Mouse (Mus musculus): ENCODE results near the gene Smarcd2. TPM values are rescaled to one million over a fixed set of nuclear protein-coding genes. Genes with fewer than 3 reads are reported as not detected.

Gene Smarcd2
- polyA plus RNA-seq, 1 experiment from 2014 or later = 12.4 TPM

- Histone ChIP-seq H3K9ac (replicated peaks; ENCODE audit: low read depth, low read length) (no peak overlapping the region), H3K9me3 (ENCODE audit: control insufficient read depth, low read length) (no peaks in the 10 kb centered on the region), H3K4me3 (replicated peaks; ENCODE audit: low read length) (no peak overlapping the region), H3K4me2 (ENCODE audit: low read length) (no peak overlapping the region), H3K27ac (ENCODE audit: low read length) (no peak overlapping the region), H3K4me1 (replicated peaks; ENCODE audit: control insufficient read depth, insufficient read depth, low read length) (no peaks in the 10 kb centered on the region; the same call in 1 of the 2 replicates), H3K36me3 (ENCODE audit: control insufficient read depth, insufficient read depth) (no peaks in the 10 kb centered on the region), H3K27me3 (replicated peaks; ENCODE audit: control insufficient read depth, insufficient read depth, low read length) (no peaks in the 10 kb centered on the region)
- 72% methylated on average over 8 of the region's 8 CpGs for WGBS
- ATAC-seq = no peak
Observed at GRCm38 (mm10) chr11:106284126-106284525, 11.4 kb upstream of the Smarcd2 start.

GRCm38 (mm10) chr11:106283371-106283770 is 10.6 kb upstream of the Smarcd2 start:
- no peak for ATAC-seq
- WGBS = 81% methylated on average over 4 of the region's 4 CpGs
- H3K4me3 ChIP-seq (replicated peaks; ENCODE audit: low read length) = no peak overlapping the region
- H3K9me3 ChIP-seq (ENCODE audit: control insufficient read depth, low read length) = no peaks in the 10 kb centered on the region
- H3K27ac ChIP-seq (ENCODE audit: low read length) = no peak overlapping the region
- H3K4me2 ChIP-seq (ENCODE audit: low read length) = no peak overlapping the region
- no peaks in the 10 kb centered on the region for H3K36me3 ChIP-seq (ENCODE audit: control insufficient read depth, insufficient read depth)
- H3K27me3 ChIP-seq (replicated peaks; ENCODE audit: control insufficient read depth, insufficient read depth, low read length) = no peaks in the 10 kb centered on the region
- H3K9ac ChIP-seq (replicated peaks; ENCODE audit: low read depth, low read length) = no peak overlapping the region
- no peaks in the 10 kb centered on the region; the same call in 1 of the 2 replicates for H3K4me1 ChIP-seq (replicated peaks; ENCODE audit: control insufficient read depth, insufficient read depth, low read length)

- 87% methylated on average over 6 of the region's 6 CpGs for WGBS
- no peaks in the 10 kb centered on the region for H3K36me3 ChIP-seq (ENCODE audit: control insufficient read depth, insufficient read depth)
- ATAC-seq = no peak
Observed at GRCm38 (mm10) chr11:106282452-106282851, 9.7 kb upstream of the Smarcd2 start.

GRCm38 (mm10) chr11:106276454-106276853 is 3.7 kb upstream of the Smarcd2 start, which contains the start of gene Tcam1:
Tcam1 (plus strand) TSS chr11:106276672.
- Histone ChIP-seq H3K9ac (replicated peaks; ENCODE audit: low read depth, low read length) (no peak within 1 kb of the TSS; the same call in 1 of the 2 replicates), H3K27me3 (replicated peaks; ENCODE audit: control insufficient read depth, insufficient read depth, low read length) (no peaks in the 10 kb centered on the region), H3K4me3 (replicated peaks; ENCODE audit: low read length) (peak within 1 kb of the TSS; percentile 24), H3K36me3 (ENCODE audit: control insufficient read depth, insufficient read depth) (no peaks in the 10 kb centered on the region), H3K27ac (ENCODE audit: low read length) (no peak within 1 kb of the TSS), H3K4me1 (replicated peaks; ENCODE audit: control insufficient read depth, insufficient read depth, low read length) (peaks cover 15% of the 10 kb centered on the region), H3K9me3 (ENCODE audit: control insufficient read depth, low read length) (no peaks in the 10 kb centered on the region), H3K4me2 (ENCODE audit: low read length) (peak within 1 kb of the TSS; percentile 53)
- ATAC-seq = peak; percentile 60
- 10% methylated on average over 25 of the region's 25 CpGs for WGBS

More at GRCm38 (mm10) chr11:106282452-106282851, 9.7 kb upstream of the Smarcd2 start:
- no peaks in the 10 kb centered on the region for H3K9me3 ChIP-seq (ENCODE audit: control insufficient read depth, low read length)
- no peaks in the 10 kb centered on the region; the same call in 1 of the 2 replicates for H3K4me1 ChIP-seq (replicated peaks; ENCODE audit: control insufficient read depth, insufficient read depth, low read length)
- H3K4me2 ChIP-seq (ENCODE audit: low read length) = no peak overlapping the region
- H3K9ac ChIP-seq (replicated peaks; ENCODE audit: low read depth, low read length) = no peak overlapping the region
- no peaks in the 10 kb centered on the region for H3K27me3 ChIP-seq (replicated peaks; ENCODE audit: control insufficient read depth, insufficient read depth, low read length)
- H3K27ac ChIP-seq (ENCODE audit: low read length) = no peak overlapping the region
- no peak overlapping the region for H3K4me3 ChIP-seq (replicated peaks; ENCODE audit: low read length)

- Histone ChIP-seq H3K4me1 (replicated peaks; ENCODE audit: control insufficient read depth, insufficient read depth, low read length) (peaks cover 22% of the 10 kb centered on the region), H3K27ac (ENCODE audit: low read length) (no peak overlapping the region), H3K27me3 (replicated peaks; ENCODE audit: control insufficient read depth, insufficient read depth, low read length) (no peaks in the 10 kb centered on the region), H3K36me3 (ENCODE audit: control insufficient read depth, insufficient read depth) (no peaks in the 10 kb centered on the region), H3K9me3 (ENCODE audit: control insufficient read depth, low read length) (no peaks in the 10 kb centered on the region), H3K4me3 (replicated peaks; ENCODE audit: low read length) (no peak overlapping the region), H3K9ac (replicated peaks; ENCODE audit: low read depth, low read length) (no peak overlapping the region), H3K4me2 (ENCODE audit: low read length) (no peak overlapping the region)
- no peak for ATAC-seq
- WGBS = 89% methylated on average over 7 of the region's 7 CpGs
Observed at GRCm38 (mm10) chr11:106274971-106275411, 2.2 kb upstream of the Smarcd2 start.

GRCm38 (mm10) chr11:106274374-106274773 is 1.6 kb upstream of the Smarcd2 start:
- no peaks in the 10 kb centered on the region for H3K36me3 ChIP-seq (ENCODE audit: control insufficient read depth, insufficient read depth)
- peaks cover 22% of the 10 kb centered on the region for H3K4me1 ChIP-seq (replicated peaks; ENCODE audit: control insufficient read depth, insufficient read depth, low read length)
- WGBS = 98% methylated on average over 1 of the region's 1 CpGs
- no peak overlapping the region for H3K9ac ChIP-seq (replicated peaks; ENCODE audit: low read depth, low read length)
- H3K9me3 ChIP-seq (ENCODE audit: control insufficient read depth, low read length) = no peaks in the 10 kb centered on the region
- H3K4me3 ChIP-seq (replicated peaks; ENCODE audit: low read length) = no peak overlapping the region
- H3K27me3 ChIP-seq (replicated peaks; ENCODE audit: control insufficient read depth, insufficient read depth, low read length) = no peaks in the 10 kb centered on the region
- H3K4me2 ChIP-seq (ENCODE audit: low read length) = no peak overlapping the region
- no peak for ATAC-seq
- no peak overlapping the region for H3K27ac ChIP-seq (ENCODE audit: low read length)

- Histone ChIP-seq H3K36me3 (ENCODE audit: control insufficient read depth, insufficient read depth) (no peaks in the 10 kb centered on the region), H3K9ac (replicated peaks; ENCODE audit: low read depth, low read length) (no peak overlapping the region), H3K9me3 (ENCODE audit: control insufficient read depth, low read length) (no peaks in the 10 kb centered on the region), H3K27me3 (replicated peaks; ENCODE audit: control insufficient read depth, insufficient read depth, low read length) (no peaks in the 10 kb centered on the region), H3K27ac (ENCODE audit: low read length) (no peak overlapping the region), H3K4me1 (replicated peaks; ENCODE audit: control insufficient read depth, insufficient read depth, low read length) (peaks cover 27% of the 10 kb centered on the region), H3K4me2 (ENCODE audit: low read length) (no peak overlapping the region), H3K4me3 (replicated peaks; ENCODE audit: low read length) (no peak overlapping the region)
- ATAC-seq = no peak
- WGBS = 96% methylated on average over 6 of the region's 6 CpGs
Observed at GRCm38 (mm10) chr11:106273811-106274210, 1.0 kb upstream of the Smarcd2 start.

GRCm38 (mm10) chr11:106273311-106273684 is 526 bp upstream of the Smarcd2 start:
- Histone ChIP-seq H3K27me3 (replicated peaks; ENCODE audit: control insufficient read depth, insufficient read depth, low read length) (no peaks in the 10 kb centered on the region), H3K4me1 (replicated peaks; ENCODE audit: control insufficient read depth, insufficient read depth, low read length) (peaks cover 32% of the 10 kb centered on the region), H3K9ac (replicated peaks; ENCODE audit: low read depth, low read length) (peak overlapping the region; percentile 55), H3K4me3 (replicated peaks; ENCODE audit: low read length) (peak overlapping the region; percentile 85), H3K4me2 (ENCODE audit: low read length) (peak overlapping the region; percentile 77), H3K27ac (ENCODE audit: low read length) (peak overlapping the region; percentile 55; the same call in 1 of the 2 replicates), H3K36me3 (ENCODE audit: control insufficient read depth, insufficient read depth) (no peaks in the 10 kb centered on the region), H3K9me3 (ENCODE audit: control insufficient read depth, low read length) (no peaks in the 10 kb centered on the region)
- 19% methylated on average over 16 of the region's 16 CpGs for WGBS
- ATAC-seq = peak; percentile 11; the same call in 1 of the 2 replicates

- Histone ChIP-seq H3K4me3 (replicated peaks; ENCODE audit: low read length) (peak overlapping the region; percentile 85), H3K4me1 (replicated peaks; ENCODE audit: control insufficient read depth, insufficient read depth, low read length) (peaks cover 39% of the 10 kb centered on the region), H3K9ac (replicated peaks; ENCODE audit: low read depth, low read length) (peak overlapping the region; percentile 90), H3K4me2 (ENCODE audit: low read length) (peak overlapping the region; percentile 71), H3K27me3 (replicated peaks; ENCODE audit: control insufficient read depth, insufficient read depth, low read length) (no peaks in the 10 kb centered on the region), H3K27ac (ENCODE audit: low read length) (peak overlapping the region; percentile 85), H3K9me3 (ENCODE audit: control insufficient read depth, low read length) (no peaks in the 10 kb centered on the region), H3K36me3 (ENCODE audit: control insufficient read depth, insufficient read depth) (peaks cover under 1% of the 10 kb centered on the region; the same call in 1 of the 2 replicates)
- 1% methylated on average over 39 of the region's 41 CpGs for WGBS
- ATAC-seq = no peak
Observed at GRCm38 (mm10) chr11:106271794-106272643, 753 bp downstream of the Smarcd2 start.
